Mouse (Mus musculus): ENCODE data around the gene 1810049J17Rik. TPM values are rescaled to one million over a fixed set of nuclear protein-coding genes. Genes with fewer than 3 reads are reported as not detected.

Gene 1810049J17Rik
- total and polyA plus RNA-seq, 3 experiments = 23.9 TPM; not detected in 2

DNA sequence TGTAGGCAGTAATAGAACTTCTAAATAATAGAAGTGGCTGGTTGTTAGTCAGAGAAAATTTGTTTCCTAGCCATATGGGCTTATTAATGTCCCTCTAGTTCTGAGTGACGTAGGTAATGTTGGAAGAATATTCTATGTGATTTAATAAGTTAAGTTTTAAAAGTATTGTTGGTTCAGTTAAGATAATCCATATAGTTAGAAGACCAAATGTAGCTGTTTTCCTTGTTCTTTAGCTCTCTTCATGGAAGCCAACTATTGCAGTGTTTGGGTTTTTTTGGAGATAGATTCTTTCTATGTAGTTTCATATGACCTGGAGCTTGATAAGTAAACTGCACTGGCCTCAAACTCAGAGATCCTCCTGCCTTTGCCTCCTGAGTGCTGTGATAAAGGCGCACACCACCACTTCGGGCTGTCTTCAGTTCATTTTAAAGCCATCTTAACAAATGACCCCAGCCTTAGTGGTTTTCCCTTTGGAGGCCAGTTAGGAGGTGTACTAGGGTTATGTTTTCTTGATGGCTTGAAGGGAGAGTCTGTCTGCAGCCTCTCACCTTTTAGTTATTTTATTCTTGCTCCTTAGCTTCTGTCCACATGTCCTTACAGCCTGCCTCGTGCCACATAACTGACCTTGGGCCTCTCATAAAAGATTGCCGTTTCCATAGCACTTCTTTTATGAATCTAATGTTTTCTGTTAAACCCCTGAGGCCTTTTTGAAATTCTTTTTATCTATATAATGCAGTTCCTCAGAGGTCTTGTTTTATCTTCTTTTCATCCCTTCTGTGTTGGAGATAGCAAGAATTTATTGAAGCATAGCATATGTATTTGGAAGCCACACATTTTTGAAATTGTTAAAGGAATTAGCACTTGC is 19.1 kb upstream of the 1810049J17Rik start (continued):
- TF ChIP-seq ZNF384 (IDR thresholded peaks at IDR 0.05; ENCODE audit: low read depth, low read length) (peak; percentile 66; the same call in 1 of the 2 replicates), RAD21 (IDR thresholded peaks at IDR 0.05; ENCODE audit: low read depth, low read length) (no peak), MYB (IDR thresholded peaks at IDR 0.05; ENCODE audit: low read depth, low read length) (peak; percentile 82), POLR2AphosphoS2 (IDR thresholded peaks at IDR 0.05; ENCODE audit: low read length) (no peak; the same call in 1 of the 2 replicates), SMC3 (IDR thresholded peaks at IDR 0.05; ENCODE audit: low read depth, low read length) (0 out of 2 replicates have a peak, but pooled peaks have one; percentile 2)

DNA sequence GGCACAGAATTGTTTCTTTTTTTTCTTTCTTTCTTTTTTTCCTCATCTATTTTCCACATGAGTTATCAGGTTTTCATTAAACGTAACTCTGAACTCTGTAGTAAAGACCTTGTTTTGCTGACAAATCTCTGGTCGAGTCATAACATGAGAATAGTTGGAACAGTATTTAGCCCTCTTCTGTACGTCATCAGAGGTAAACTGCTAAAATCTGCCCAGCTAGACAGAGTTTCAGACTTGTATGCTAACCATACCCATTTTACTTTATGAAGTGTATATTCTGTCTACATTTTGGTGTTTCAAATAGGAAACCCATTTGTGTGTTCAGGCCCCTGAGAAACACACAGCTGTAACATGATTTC is 16.1 kb upstream of the 1810049J17Rik start:
- Histone ChIP-seq H3K4me3 (ENCODE audit: control insufficient read depth in 1 of 2, insufficient read depth in 1 of 2, low read depth in 2 of 2, low read length in 2 of 2) (no peak overlapping the region), H3K27me3 (ENCODE audit: control insufficient read depth in 1 of 2, insufficient read depth in 2 of 2, low read length in 2 of 2) (no peaks in the 10 kb centered on the region), H3K4me1 (ENCODE audit: control insufficient read depth in 1 of 2, insufficient read depth in 2 of 2, low read length in 2 of 2) (peaks cover 53 to 61% of the 10 kb centered on the region in 2 experiments), H3K36me3 (ENCODE audit: control insufficient read depth in 1 of 2, insufficient read depth in 2 of 2, low read length in 2 of 2) (peaks cover 6 to 84% of the 10 kb centered on the region in 2 experiments; a peak in 3 of 4 replicates), H3K79me2 (ENCODE audit: control insufficient read depth, insufficient read depth, low read length, poor library complexity) (peaks cover 57% of the 10 kb centered on the region), H3K27ac (ENCODE audit: control insufficient read depth, low read depth, low read length) (peak overlapping the region; percentile 77), H3K9ac (ENCODE audit: control insufficient read depth, low read depth, low read length, poor library complexity, severe bottlenecking) (no peak overlapping the region), H3K9me3 (replicated peaks; ENCODE audit: insufficient read depth, low read length) (no peaks in the 10 kb centered on the region)
- DNase-seq (ENCODE audit: low read depth, low spot score) = no peak
- no peak for TF ChIP-seq JUND (IDR thresholded peaks at IDR 0.05; ENCODE audit: low read depth, low read length)

- H3K79me2 ChIP-seq (ENCODE audit: control insufficient read depth, insufficient read depth, low read length, poor library complexity) = peaks cover 59% of the 10 kb centered on the region
- H3K9me3 ChIP-seq (replicated peaks; ENCODE audit: insufficient read depth, low read length) = no peaks in the 10 kb centered on the region
- peaks cover 5 to 83% of the 10 kb centered on the region in 2 experiments; a peak in 3 of 4 replicates for H3K36me3 ChIP-seq (ENCODE audit: control insufficient read depth in 1 of 2, insufficient read depth in 2 of 2, low read length in 2 of 2)
- no peak overlapping the region for H3K9ac ChIP-seq (ENCODE audit: control insufficient read depth, low read depth, low read length, poor library complexity, severe bottlenecking)
- DNase-seq (ENCODE audit: low read depth, low spot score) = peak; percentile 90
- H3K4me1 ChIP-seq (ENCODE audit: control insufficient read depth in 1 of 2, insufficient read depth in 2 of 2, low read length in 2 of 2) = peaks cover 50 to 60% of the 10 kb centered on the region in 2 experiments
- no peak overlapping the region for H3K4me3 ChIP-seq (ENCODE audit: control insufficient read depth in 1 of 2, insufficient read depth in 1 of 2, low read depth in 2 of 2, low read length in 2 of 2)
- H3K27ac ChIP-seq (ENCODE audit: control insufficient read depth, low read depth, low read length) = peak overlapping the region; percentile 77
- H3K27me3 ChIP-seq (ENCODE audit: control insufficient read depth in 1 of 2, insufficient read depth in 2 of 2, low read length in 2 of 2) = no peaks in the 10 kb centered on the region
- TF ChIP-seq ZMIZ1 (IDR thresholded peaks at IDR 0.05; ENCODE audit: low read depth, low read length) (no peak; the same call in 1 of the 2 replicates), KAT2A (conservative IDR thresholded peaks at IDR 0.05; ENCODE audit: low read depth, low read length) (no peak; the same call in 1 of the 2 replicates), TCF12 (IDR thresholded peaks at IDR 0.05; ENCODE audit: low read depth, low read length) (peak; percentile 98), GATA1 (IDR thresholded peaks at IDR 0.05; ENCODE audit: low read depth, low read length) (peak; percentile 97), POLR2A (IDR thresholded peaks at IDR 0.05; ENCODE audit: control insufficient read depth in 1 of 2, insufficient read depth in 1 of 2, low read depth in 1 of 2, low read length in 2 of 2, poor library complexity in 1 of 2) (0 out of 4 replicates have a peak, but pooled peaks of 1 of the 2 experiments have one; percentile 35), MYB (IDR thresholded peaks at IDR 0.05; ENCODE audit: low read depth, low read length) (peak; percentile 70), ZNF384 (IDR thresholded peaks at IDR 0.05; ENCODE audit: low read depth, low read length) (peak; percentile 97), CTCF (IDR thresholded peaks at IDR 0.05 in 2 of 3, conservative IDR thresholded peaks at IDR 0.05 in 1 of 3; ENCODE audit: control insufficient read depth in 1 of 3, insufficient read depth in 1 of 3, low read depth in 2 of 3, low read length in 3 of 3, poor library complexity in 1 of 3, severe bottlenecking in 1 of 3) (peak in 1 of 3 experiments; percentile 15; a peak in 1 of 6 replicates), ELF1 (IDR thresholded peaks at IDR 0.05; ENCODE audit: low read depth, low read length) (peak; percentile 5; the same call in 1 of the 2 replicates), RCOR1 (IDR thresholded peaks at IDR 0.05; ENCODE audit: low read depth, low read length) (peak; percentile 97), MEF2A (IDR thresholded peaks at IDR 0.05; ENCODE audit: extremely low read depth, insufficient replicate concordance, low read depth, low read length, poor library complexity, severe bottlenecking) (peak; percentile 85; the same call in 1 of the 2 replicates), ETS1 (IDR thresholded peaks at IDR 0.05; ENCODE audit: low read depth, low read length) (peak; percentile 98), MAZ (IDR thresholded peaks at IDR 0.05; ENCODE audit: low read depth, low read length) (peak; percentile 91; the same call in 1 of the 2 replicates), MXI1 (IDR thresholded peaks at IDR 0.05; ENCODE audit: low read depth, low read length) (peak; percentile 79), SIN3A (IDR thresholded peaks at IDR 0.05; ENCODE audit: low read length) (peak; percentile 97), E2F4 (IDR thresholded peaks at IDR 0.05; ENCODE audit: borderline replicate concordance, low read depth, low read length) (no peak), USF2 (IDR thresholded peaks at IDR 0.05; ENCODE audit: borderline replicate concordance in 1 of 2, insufficient read depth in 1 of 2, low read depth in 1 of 2, low read length in 2 of 2) (no peak), MYC (IDR thresholded peaks at IDR 0.05; ENCODE audit: low read depth, low read length) (0 out of 2 replicates have a peak, but pooled peaks have one; percentile 43), HCFC1 (IDR thresholded peaks at IDR 0.05; ENCODE audit: low read depth, low read length) (peak; percentile 56; the same call in 1 of the 2 replicates), TBP (IDR thresholded peaks at IDR 0.05; ENCODE audit: low read depth, low read length) (peak; percentile 98), RAD21 (IDR thresholded peaks at IDR 0.05; ENCODE audit: low read depth, low read length) (no peak), EP300 (IDR thresholded peaks at IDR 0.05; ENCODE audit: low read depth in 1 of 2, low read length in 2 of 2) (peak; percentile 97 to 98)
Measured at GRCm38 (mm10) chr15:12337030-12337778, 15.5 kb upstream of the 1810049J17Rik start.

Measured in MEL (cell line).